Mouse (Mus musculus) gastrocnemius, adult 2 months (tissue): Measurements from ENCODE around the gene Clic1. TPM values are rescaled to one million over a fixed set of nuclear protein-coding genes. Genes with fewer than 3 reads are reported as not detected.

Experiments used
- DNase-seq: peaks from one replicate; pipeline ENCODE4 v3.0.0; 2022
- H3K27ac ChIP-seq: fragments of 200-600 bp; 2 replicates; pipeline ENCODE4 v1.8.1; 2022; ENCODE audit warnings: mild to moderate bottlenecking
- H3K4me3 ChIP-seq: fragments of 200-600 bp; 2 replicates; pipeline ENCODE4 v1.8.1; 2022; ENCODE audit warnings: mild to moderate bottlenecking, moderate library complexity
- CTCF ChIP-seq: fragments of 200-600 bp; IDR thresholded peaks from 2 replicates; pipeline ENCODE4 v1.8.1; 2022; ENCODE audit warnings: antibody characterized with exemption, mild to moderate bottlenecking, moderate library complexity
- intact Hi-C: fragments of 180-260 bp; cut with DNase I; formaldehyde crosslinking; loops from one replicate; pipeline ENCODE4 v1.15.1; 2025
- total RNA-seq, 2 experiments: library from RNA; stranded (reverse); gene quantifications; 2 replicates each; pipeline ENCODE4 v1.2.3; 2021

Gene Clic1
- total RNA-seq, 2 experiments from 2014 or later, result 7.2 to 11.3 TPM

- Histone ChIP-seq H3K4me3 (no peak overlapping the region), H3K27ac (no peak overlapping the region)
- no peak for TF ChIP-seq CTCF
- DNase-seq, result no peak
- intact Hi-C loops, result no loop called here
Observed at GRCm38 (mm10) chr17:35082841-35083576, 33.2 kb downstream of the Clic1 start.

GRCm38 (mm10) chr17:35083929-35084497 is 34.2 kb downstream of the Clic1 start:
- no peak for DNase-seq
- intact Hi-C loops, result no loop called here
- no peak overlapping the region for H3K4me3 ChIP-seq
- TF ChIP-seq CTCF, result no peak
- no peak overlapping the region for H3K27ac ChIP-seq

GRCm38 (mm10) chr17:35085208-35085865 is 35.6 kb downstream of the Clic1 start, which contains the start of gene Ly6g6f:
Ly6g6f (minus strand) TSS chr17:35085610.
- DNase-seq, result no peak
- no peak within 1 kb of the TSS for H3K27ac ChIP-seq
- no peak for TF ChIP-seq CTCF
- no peak within 1 kb of the TSS for H3K4me3 ChIP-seq
- intact Hi-C loops, result loop anchor here (5.0 kb wide), 1 partner anchor 63 kb away; no protein-coding TSS in a partner anchor

GRCm38 (mm10) chr17:35088151-35088550 is 38.4 kb downstream of the Clic1 start:
- no peak for DNase-seq
- no peak overlapping the region for H3K27ac ChIP-seq
- peak; percentile 45 for TF ChIP-seq CTCF
- intact Hi-C loops, result loop anchor here (5.0 kb wide), 1 partner anchor 66 kb away; no protein-coding TSS in a partner anchor
- H3K4me3 ChIP-seq, result no peak overlapping the region

GRCm38 (mm10) chr17:35088825-35089644 is 39.3 kb downstream of the Clic1 start, which contains the start of gene Abhd16a:
Abhd16a (plus strand) TSS chr17:35089263.
- TF ChIP-seq CTCF, result peak; percentile 41
- Histone ChIP-seq H3K27ac (peak within 1 kb of the TSS; percentile 100), H3K4me3 (peak within 1 kb of the TSS; percentile 87)
- peak; percentile 97 for DNase-seq
- intact Hi-C loops, result loop anchor here (5.0 kb wide), 1 partner anchor 67 kb away; no protein-coding TSS in a partner anchor

GRCm38 (mm10) chr17:35090166-35090932 is 40.6 kb downstream of the Clic1 start:
- no peak for TF ChIP-seq CTCF
- H3K27ac ChIP-seq, result peak overlapping the region; percentile 100
- intact Hi-C loops, result no loop called here

GRCm38 (mm10) chr17:35092403-35093198 is 42.8 kb downstream of the Clic1 start:
- no peak overlapping the region for H3K27ac ChIP-seq
- intact Hi-C loops, result no loop called here
- no peak for DNase-seq
- TF ChIP-seq CTCF, result no peak
- H3K4me3 ChIP-seq, result no peak overlapping the region

More at GRCm38 (mm10) chr17:35090166-35090932, 40.6 kb downstream of the Clic1 start:
- DNase-seq, result peak; percentile 59
- peak overlapping the region; percentile 87 for H3K4me3 ChIP-seq

- Histone ChIP-seq H3K27ac (no peak overlapping the region), H3K4me3 (no peak overlapping the region)
- no peak for TF ChIP-seq CTCF
- DNase-seq, result no peak
- intact Hi-C loops, result no loop called here
Observed at GRCm38 (mm10) chr17:35094475-35095365, 45.0 kb downstream of the Clic1 start.

- intact Hi-C loops, result no loop called here
- TF ChIP-seq CTCF, result no peak
- H3K4me3 ChIP-seq, result no peak overlapping the region
- no peak overlapping the region for H3K27ac ChIP-seq
- no peak for DNase-seq
Observed at GRCm38 (mm10) chr17:35096597-35096996, 46.8 kb downstream of the Clic1 start.

- intact Hi-C loops, result no loop called here
- Histone ChIP-seq H3K4me3 (no peak overlapping the region), H3K27ac (no peak overlapping the region)
- peak; percentile 32; the same call in 1 of the 2 replicates for TF ChIP-seq CTCF
- DNase-seq, result no peak
Observed at GRCm38 (mm10) chr17:35097164-35097655, 47.4 kb downstream of the Clic1 start.
